Mouse (Mus musculus): ENCODE data around the gene Ckm.
A peak's percentile ranks its signal among the peaks of the same experiment; 100 is the strongest.

Ckm gene

GRCm38 (mm10) chr7:19388699-19389413, 15.7 kb upstream of the Ckm start:
- DNase-seq (ENCODE audit: low spot score in 2 of 2): no peak

GRCm38 (mm10) chr7:19394484-19394883, 10.1 kb upstream of the Ckm start:
- no peak for DNase-seq (ENCODE audit: low spot score in 2 of 2)

GRCm38 (mm10) chr7:19399496-19400280, 4.9 kb upstream of the Ckm start:
- DNase-seq (ENCODE audit: low spot score in 2 of 2): no peak

- no peak for DNase-seq (ENCODE audit: low spot score in 2 of 2)
Observed at GRCm38 (mm10) chr7:19400946-19401345, 3.6 kb upstream of the Ckm start.

- DNase-seq (ENCODE audit: low spot score in 2 of 2): no peak
Observed at GRCm38 (mm10) chr7:19402535-19403112, 2.0 kb upstream of the Ckm start.

- DNase-seq (ENCODE audit: low spot score in 2 of 2): peak; percentile 68 to 80
Observed at GRCm38 (mm10) chr7:19403731-19404296, 762 bp upstream of the Ckm start, which contains the start of gene Klc3. TSS of gene Klc3 (minus strand) at chr7:19404104.

GRCm38 (mm10) chr7:19405417-19405816, 841 bp downstream of the Ckm start:
- DNase-seq (ENCODE audit: low spot score in 2 of 2): peak; percentile 80 to 95

GRCm38 (mm10) chr7:19409753-19410152, 5.2 kb downstream of the Ckm start:
- DNase-seq (ENCODE audit: low spot score in 2 of 2): no peak

- no peak for DNase-seq (ENCODE audit: low spot score in 2 of 2)
Observed at GRCm38 (mm10) chr7:19410766-19411344, 6.3 kb downstream of the Ckm start.

GRCm38 (mm10) chr7:19411783-19412182, 7.2 kb downstream of the Ckm start:
- no peak for DNase-seq (ENCODE audit: low spot score in 2 of 2)

- no peak for DNase-seq (ENCODE audit: low spot score in 2 of 2)
Observed at GRCm38 (mm10) chr7:19413525-19413924, 8.9 kb downstream of the Ckm start.

- no peak for DNase-seq (ENCODE audit: low spot score in 2 of 2)
Observed at GRCm38 (mm10) chr7:19416590-19416989, 12.0 kb downstream of the Ckm start.

GRCm38 (mm10) chr7:19420121-19420520, 15.5 kb downstream of the Ckm start:
- DNase-seq (ENCODE audit: low spot score in 2 of 2): no peak

GRCm38 (mm10) chr7:19420821-19421636, 16.5 kb downstream of the Ckm start:
- peak; percentile 84 to 89 for DNase-seq (ENCODE audit: low spot score in 2 of 2)

- no peak for DNase-seq (ENCODE audit: low spot score in 2 of 2)
Observed at GRCm38 (mm10) chr7:19423083-19423482, 18.5 kb downstream of the Ckm start.

GRCm38 (mm10) chr7:19424051-19424450, 19.5 kb downstream of the Ckm start:
- no peak for DNase-seq (ENCODE audit: low spot score in 2 of 2)

- DNase-seq (ENCODE audit: low spot score in 2 of 2): no peak
Observed at GRCm38 (mm10) chr7:19426349-19426748, 21.8 kb downstream of the Ckm start.

- no peak for DNase-seq (ENCODE audit: low spot score in 2 of 2)
Observed at GRCm38 (mm10) chr7:19426888-19427287, 22.3 kb downstream of the Ckm start.

GRCm38 (mm10) chr7:19427999-19428650, 23.5 kb downstream of the Ckm start:
- peak in 1 of 2 experiments; percentile 40 for DNase-seq (ENCODE audit: low spot score in 2 of 2)

GRCm38 (mm10) chr7:19429726-19430125, 25.1 kb downstream of the Ckm start:
- DNase-seq (ENCODE audit: low spot score in 2 of 2): no peak

GRCm38 (mm10) chr7:19430402-19430801, 25.8 kb downstream of the Ckm start:
- no peak for DNase-seq (ENCODE audit: low spot score in 2 of 2)
